Mouse (Mus musculus): ENCODE data around the gene Nle1.

Gene Nle1

DNA sequence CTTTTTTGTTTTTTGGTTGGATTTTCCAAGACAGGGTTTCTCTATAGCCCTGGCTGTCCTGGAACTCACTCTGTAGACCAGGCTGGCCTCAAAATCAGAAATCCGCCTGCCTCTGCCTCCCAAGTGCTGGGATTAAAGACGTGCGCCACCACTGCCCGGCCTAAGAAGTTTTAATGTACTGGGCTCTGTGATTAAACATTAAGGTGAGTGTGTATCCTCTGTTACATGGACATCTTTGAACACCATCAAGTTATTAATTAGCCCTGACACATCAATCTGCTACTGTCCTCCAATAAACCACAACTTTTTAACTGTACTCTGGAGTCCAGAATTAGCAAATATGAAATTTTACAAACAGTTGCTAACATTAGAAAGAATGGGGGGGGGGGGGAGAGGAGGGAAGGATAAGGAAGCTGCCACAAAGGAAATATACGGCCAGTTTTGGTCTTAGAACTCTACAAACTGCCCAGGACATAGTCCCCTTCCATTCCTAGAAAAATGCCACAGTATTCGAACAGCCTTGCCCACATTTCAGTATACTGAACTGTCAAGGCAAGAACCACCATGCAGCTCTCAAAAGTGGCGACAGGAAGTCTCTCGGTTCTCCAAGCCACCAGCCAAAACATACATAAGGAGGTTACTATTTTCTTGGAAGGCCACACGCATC, 38.6 kb downstream of the Nle1 start:
- no peak for DNase-seq (ENCODE audit: low spot score)

DNA sequence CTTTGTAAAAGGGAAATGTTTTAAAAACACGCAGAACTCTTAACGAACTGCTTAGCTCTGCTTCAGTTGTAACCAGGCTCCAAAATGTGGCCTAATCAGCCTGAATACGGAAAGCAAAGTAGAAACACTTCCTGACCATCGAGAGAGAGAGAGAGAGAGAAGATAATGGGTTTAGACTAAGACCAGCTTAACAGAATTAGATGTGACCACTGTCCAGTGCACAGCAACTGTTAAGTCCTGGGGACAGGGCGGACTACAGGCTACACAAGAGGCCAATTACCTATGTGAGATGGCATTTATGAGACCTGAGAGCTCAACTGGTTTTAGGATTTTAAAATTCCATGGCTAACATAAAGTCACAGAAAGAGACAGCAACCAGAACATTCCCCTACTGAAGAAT, 40.3 kb downstream of the Nle1 start:
- no peak for DNase-seq (ENCODE audit: low spot score)

DNA sequence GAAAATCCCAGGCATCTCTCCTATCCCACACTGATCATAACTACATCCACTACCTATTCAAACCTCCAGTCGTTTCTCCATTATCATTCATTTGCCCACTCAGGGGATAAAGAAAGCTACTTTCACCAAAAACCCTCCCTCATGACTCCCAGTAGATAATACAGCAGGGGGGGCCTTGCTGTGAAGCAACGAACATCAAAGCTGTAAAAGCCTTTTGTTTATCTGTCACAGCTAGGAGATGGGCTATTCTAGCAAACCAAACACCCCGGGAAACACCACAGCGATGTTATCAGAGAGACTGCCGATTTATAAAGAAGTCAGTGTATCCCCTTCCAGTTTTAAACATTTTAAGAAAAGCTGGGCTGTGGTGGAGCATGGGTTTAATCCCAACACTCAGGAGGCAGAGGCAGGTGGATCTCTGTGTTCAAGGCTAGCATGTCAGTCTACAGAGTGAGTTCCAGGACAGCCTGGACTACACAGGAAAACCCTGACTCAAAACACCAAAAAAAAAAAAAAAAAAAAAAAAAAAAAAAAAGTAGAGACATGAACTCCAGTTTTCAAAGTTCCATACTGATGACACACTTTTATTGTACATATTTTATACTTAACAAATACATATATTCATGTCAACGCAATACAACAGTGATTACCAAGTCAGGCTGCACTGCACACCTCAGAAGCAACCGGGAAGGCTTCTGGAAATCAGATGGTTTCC, 41.2 kb downstream of the Nle1 start:
- DNase-seq (ENCODE audit: low spot score) = no peak

DNA sequence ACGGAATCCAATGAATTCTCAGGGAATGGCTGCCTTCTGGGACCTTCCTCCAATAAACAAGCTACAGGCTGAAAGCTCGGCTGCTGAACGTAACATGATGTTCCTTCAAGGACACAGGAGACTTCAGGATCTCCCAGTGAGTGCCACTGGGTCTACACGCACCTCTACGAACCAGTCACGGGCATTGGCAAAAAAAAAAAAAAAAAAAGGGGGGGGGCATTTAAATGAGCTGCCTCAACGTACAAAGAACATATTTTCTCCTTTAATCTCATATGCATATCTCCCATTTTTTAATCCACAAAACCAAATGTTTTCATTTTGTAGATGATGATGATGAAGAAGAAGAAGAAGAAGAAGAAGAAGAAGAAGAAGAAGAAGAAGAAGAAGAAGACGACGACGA, 42.3 kb downstream of the Nle1 start:
- no peak for DNase-seq (ENCODE audit: low spot score)

DNA sequence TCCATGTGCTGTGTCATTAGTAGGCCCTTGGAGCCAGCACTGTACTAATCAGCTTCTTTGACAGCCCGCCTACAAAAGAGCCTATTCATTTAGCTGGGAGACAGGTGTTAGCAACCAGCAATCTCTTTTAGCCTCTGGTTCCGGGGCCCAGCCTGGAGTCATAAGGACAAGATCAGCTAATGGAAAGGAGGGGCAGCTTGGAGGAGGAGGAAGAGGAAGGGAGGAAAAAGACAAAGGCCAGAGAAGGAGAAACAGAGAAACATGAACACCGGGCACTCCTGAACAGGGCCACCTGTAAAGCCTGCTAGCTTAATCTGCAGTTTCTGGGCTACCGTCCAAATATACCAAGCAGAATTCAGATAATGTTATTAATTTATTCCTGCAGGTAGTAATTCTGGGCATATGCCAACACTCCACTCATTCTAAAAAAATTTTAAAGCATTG, 44.7 kb downstream of the Nle1 start:
- DNase-seq (ENCODE audit: low spot score) = peak; percentile 18

DNA sequence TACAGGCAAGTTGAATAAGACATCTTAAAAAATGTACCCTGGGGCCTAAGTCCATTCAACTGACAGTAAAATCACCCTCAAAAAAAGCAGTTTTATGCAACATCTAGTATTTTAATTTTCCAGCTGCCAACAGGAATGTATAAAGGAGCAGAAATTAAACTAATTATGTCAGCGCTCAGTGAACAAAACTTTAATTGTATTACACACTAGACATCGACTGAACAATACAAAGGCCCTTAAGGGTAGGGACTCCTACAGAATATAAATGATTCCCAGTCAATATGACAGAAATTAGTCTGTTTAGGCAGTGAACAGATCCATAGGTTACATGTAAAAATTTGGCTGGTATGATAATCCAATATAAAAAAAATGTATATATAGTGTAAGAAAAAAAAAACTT, 45.2 kb downstream of the Nle1 start:
- no peak for DNase-seq (ENCODE audit: low spot score)

DNA sequence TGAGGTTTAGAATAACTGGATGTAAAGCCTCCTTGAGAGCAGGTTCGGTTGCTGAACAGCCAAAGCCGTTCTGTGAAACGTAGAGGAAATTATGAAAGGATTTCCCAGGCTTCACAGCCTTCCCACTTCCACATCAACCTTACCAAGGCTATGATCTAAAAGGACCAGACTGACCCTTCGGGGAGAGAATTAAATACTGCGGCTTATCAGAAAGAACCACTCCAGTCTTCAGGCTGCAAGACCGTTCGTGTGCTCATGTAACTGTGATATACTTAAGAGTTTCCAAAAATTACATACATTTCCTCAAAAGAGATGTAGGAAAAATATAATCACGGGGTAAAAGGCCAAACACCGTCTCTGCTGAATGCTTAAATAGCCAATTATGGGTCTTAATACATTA, 45.6 kb downstream of the Nle1 start:
- no peak for DNase-seq (ENCODE audit: low spot score)

DNA sequence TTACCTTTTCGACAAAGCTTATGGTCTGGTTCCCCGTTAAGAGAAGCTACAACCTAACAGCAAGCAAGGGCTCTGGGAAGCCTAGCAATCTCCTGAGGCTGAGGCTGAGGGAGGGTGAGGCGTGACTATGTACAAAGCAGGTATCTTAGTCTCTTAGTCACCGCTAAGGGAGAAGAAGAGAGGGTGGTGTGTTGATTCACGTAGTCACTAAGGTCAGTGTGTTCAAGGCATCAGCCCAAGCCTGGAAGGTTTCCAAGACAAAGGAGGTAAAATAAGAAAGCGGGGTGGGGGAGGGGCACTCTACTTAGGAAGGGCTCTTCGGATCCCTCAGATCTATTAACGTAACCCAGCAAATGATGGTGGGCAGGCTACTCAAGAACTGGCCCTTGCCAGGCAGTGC, 46.7 kb downstream of the Nle1 start:
- no peak for DNase-seq (ENCODE audit: low spot score)

DNA sequence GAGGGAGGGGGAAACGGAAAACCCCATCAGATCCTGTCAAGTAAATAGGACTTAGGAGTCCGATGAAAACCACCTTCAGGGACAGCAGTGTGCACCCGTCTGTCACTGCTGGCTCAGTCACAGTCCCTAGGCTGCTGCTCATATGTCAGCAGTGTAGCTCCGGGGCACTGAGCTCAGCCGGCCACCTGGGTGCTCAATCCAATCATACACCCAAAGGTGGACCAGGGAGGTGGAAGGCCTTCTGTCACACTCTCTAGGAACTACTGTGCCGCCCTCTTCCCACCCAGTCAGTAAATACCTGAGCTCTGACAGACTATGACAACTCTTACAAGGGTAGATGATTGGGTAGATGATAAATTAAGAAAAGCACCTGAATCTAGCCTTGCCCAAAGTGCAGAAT, 47.5 kb downstream of the Nle1 start:
- no peak for DNase-seq (ENCODE audit: low spot score)

DNA sequence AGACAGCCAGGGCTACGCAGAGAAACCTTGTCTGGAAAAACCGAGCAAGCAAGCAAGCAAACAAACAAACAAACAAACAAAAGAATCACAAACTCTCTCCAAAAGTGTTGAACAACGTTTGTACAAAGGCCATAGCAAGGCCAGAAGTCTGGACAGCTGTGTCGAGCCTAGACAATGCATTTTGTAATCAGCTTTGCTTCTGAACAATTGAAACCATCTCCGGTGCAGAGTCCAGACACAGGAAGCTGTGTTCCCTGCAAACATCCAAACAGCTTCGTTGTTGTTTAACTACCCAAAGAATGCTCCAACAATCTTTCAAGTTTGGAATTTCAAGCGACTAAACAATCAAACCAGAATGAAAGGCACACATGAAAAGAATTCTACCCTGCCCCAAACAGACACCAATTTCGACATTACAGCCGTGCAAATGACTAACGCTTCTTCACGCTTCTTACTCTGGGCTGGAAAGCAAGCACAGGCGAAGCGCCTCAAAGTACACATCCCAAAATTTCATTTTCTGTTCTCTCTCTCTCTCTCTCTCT, 50.8 kb downstream of the Nle1 start:
- no peak for DNase-seq (ENCODE audit: low spot score)

DNA sequence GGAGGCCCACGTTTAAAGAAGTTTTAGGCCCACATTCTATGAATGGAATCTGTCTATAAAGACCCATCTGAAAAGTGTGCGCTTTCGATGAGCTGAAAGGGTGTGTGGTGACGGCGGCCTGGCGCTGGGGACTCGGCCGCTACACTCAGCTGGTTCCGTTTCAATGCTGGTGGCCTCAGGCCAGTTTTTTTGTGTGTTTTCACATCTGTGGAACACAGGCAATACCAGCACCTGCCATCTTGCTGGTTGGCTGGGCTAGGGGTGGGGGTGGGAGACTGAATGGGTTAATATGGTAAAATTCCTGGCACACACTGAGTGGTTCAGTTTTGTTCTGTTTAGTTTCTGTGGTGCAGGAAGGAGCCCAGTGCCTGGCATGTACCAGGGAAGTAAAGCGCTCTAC, 52.2 kb downstream of the Nle1 start:
- no peak for DNase-seq (ENCODE audit: low spot score)

DNA sequence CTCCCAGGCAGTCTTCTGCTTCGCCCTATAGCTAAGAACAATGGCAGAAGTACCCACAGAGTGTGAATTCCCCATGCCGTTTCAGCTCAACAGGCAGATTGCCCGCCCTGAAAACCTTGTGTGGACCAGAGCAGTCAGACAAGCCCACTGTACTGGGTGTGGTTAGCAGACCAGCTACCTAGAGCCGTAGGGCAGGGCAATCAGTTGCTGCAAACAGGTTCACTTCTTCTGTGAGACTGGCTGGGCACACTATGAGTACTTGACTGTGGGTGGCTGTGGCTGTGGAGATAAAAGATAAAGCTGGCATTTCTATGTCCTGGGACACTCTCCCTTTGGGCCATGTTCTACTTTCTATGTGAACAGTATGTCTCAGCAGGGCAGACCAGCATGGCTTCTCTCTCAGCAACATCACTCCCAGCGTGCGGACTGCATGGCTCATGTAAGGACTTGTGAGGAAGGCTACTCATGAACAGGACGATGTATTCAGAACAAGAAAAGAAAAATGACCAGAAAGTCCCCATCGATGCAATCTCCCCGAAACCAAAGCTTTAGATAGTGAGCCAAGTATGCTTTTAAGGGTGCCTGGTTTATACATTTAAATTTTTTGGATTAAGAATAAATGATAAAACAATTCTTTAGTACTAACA, 52.8 kb downstream of the Nle1 start:
- DNase-seq (ENCODE audit: low spot score) = no peak

DNA sequence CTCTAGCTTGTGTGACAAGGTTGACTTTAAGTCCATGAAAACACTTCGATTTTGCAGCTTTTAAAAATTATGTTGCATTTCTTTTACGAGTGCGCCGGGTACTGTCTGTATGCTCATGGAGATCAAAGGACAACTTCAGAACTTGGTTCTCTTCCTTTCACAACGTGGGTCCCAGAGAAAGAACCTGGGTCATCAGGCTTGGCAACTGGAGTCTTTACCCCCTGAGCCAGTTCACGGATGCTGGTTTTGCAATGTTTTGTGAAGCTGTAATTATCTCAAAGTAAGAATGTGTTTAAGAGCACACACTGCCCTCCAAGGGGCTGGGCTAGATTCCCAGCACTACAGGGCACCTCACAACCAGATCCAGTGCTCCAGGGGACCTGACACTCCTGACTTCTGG, 54.1 kb downstream of the Nle1 start:
- no peak for DNase-seq (ENCODE audit: low spot score)

DNA sequence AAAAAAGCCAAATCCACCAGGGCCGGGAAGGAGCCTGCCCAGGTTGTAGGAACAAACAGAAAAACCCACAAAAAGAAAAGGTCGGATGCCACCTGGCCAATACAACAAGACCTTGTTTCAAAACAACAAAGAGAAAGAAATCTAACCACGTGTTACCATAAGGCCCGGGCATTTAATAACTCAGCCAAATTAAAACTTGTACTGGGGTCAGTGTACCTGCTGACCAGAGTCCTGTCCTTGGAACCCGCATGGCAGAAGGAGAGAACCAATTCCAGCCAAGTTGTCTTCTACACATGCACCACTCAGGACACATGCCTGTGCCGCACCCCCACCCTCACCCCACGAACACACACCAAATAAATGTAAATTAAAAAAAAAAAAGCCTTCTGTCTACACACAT, 55.3 kb downstream of the Nle1 start:
- no peak for DNase-seq (ENCODE audit: low spot score)

DNA sequence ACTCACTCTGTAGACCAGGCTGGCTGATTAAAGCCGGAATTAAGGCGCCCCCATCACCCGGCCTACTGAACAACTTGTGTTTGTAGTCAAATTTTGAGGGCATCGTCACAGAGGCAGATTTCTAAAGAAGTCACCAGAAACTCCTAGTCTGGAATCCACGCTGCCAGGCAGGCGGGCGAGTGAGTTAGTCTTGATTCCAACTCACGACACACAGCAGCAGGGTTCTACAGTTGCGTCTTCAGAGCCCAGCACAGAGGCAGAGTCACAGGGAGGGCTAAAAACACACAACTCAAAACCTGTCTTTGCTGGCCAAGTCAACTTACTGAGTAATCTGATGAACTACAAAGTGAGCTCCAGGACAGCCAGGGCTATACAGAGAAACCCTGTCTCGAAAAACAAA, 55.7 kb downstream of the Nle1 start:
- no peak for DNase-seq (ENCODE audit: low spot score)

DNA sequence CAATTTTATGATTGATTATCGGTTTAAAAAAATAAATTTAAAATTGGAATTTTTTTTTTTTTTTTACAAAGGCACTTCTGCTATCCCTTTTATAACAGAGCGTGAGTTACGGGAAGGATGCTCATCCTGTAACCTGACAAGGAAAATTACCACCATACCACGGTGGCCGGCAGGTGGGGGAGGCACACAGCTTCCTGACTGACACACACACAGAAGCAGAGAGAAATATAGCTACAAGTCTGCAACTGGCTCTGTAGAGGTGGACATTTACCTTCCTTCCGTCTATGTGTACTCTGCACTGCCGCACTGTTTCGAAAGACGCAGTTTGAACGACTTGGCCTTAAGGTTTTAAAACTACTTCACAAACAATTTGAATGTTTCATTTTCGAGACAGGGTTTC, 56.1 kb downstream of the Nle1 start:
- DNase-seq (ENCODE audit: low spot score) = no peak

All from MN1 (cell line).